Mouse (Mus musculus): ENCODE data around the gene Cox17.
"Not testable (repeated sequence)": the region's sequence is repeated elsewhere in the genome, so short reads cannot be mapped to it uniquely, and the experiment has no call there.

Gene Cox17

DNA sequence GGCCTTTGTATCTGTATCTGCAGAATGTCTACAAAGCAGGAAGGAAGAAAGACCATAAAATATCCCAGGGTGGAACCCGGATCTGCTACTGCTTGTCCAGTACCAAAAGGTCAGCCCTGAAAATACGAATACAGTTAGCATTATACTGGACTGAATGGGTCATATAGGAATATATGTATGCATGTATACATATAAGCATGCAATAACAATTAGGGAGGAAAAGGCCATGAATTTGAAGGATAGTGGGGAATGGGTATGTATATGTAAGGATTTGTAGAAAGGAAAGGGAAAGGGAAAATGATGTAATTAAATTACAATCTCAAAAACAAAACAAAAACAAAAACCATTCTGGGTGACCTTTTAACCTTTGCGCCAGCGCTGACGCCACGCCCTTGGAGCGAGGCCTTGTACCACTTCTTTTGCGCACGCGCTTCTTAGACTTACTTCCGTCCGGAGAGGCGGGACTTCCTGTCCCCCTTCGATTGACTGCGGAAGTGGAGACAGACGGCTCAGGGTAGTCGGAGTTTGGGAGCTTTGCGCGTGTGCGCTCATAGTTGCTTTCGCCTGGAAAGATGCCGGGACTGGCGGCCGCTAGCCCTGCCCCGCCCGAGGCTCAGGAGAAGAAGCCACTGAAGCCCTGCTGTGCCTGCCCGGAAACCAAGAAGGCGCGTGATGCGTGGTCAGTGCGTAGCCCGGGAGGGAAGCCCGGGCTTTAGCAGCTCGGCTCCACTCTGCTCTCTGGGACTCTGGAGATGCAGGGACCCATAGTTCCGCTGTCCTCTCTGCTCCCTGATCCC is at the start of gene Cox17, which contains the start of gene Gm21987:
Gene Cox17 (plus strand): TSS at position 463 of the 797 bp plus-strand sequence.
Gene Gm21987 (plus strand): TSS at position 512 of the 797 bp plus-strand sequence.
- peak; percentile 97 for DNase-seq (ENCODE audit: low read depth, low spot score)

DNA sequence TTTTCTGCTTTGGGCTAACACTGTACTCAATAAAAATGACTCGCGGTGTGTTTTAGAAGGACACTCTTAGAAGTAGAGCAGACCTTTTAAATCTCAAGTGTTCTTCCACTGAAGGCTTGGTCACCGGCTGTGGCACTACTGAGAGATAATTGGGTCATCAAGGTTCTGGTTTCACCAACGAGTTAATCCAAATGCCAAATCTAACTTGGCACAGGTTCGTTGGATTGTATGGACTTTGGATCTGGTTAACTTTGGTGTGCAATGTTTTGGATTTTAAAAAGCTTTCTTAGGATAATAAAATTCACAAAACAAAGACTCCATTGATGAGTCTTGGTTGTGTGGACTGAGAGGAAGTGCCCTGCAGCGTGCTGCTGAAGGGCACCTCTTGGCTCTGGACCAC is 48.4 kb upstream of the Cox17 start:
- no peak for DNase-seq (ENCODE audit: low read depth, low spot score)

DNA sequence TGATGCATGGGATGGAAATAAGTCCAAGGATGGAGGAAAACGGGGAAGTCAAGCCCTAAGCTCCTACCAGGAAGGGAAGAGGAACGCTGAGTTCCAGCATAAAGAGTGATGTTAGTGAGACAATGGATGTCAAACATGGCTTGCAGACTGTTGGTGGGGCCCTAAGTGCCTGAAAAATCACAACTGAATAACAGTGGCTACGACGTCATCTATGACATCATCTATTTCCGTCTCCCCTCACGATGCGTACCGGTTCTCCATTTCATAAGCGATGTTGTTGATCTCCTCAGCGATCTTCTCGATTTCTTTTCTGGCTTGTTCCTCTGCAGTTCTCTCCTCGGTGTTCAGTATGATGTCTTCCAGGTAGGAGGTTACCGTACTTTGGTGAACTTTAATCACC is 44.4 kb upstream of the Cox17 start:
- no peak for DNase-seq (ENCODE audit: low read depth, low spot score)

DNA sequence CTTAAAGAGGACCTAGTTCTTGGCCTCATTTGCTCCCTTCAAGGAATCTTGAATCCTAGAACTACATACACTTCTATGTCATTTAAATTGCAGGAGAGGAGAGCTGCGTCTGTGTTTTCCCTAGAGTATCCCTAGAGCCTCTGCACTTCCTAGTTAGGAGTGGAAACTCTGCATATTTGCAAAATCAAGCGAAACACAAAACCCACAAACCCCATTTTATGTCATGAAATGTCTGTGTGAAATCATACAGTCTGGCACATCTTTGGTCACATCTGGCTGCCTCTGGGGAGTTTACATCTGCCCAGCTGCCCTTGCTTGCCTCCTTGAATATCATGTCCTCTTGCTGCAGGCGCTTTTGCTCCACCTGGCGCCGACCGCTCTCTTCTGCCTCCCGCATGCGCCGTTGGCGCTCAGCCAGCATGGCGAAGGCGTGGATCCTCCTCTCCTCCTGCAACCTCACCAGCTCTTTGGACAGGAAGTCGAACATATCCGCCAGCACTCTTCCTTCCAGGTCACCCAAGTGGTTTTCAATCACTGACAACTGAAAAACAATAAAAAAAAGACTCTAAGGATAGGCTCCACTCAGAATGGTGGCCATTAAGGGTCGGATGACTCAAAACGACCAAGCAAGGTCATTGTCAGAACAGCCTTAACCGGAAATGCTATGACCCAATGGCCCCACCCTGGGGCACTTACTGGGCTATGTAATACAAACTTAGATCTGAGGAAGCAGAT is 42.2 kb upstream of the Cox17 start:
- DNase-seq (ENCODE audit: low read depth, low spot score), result peak; percentile 92

DNA sequence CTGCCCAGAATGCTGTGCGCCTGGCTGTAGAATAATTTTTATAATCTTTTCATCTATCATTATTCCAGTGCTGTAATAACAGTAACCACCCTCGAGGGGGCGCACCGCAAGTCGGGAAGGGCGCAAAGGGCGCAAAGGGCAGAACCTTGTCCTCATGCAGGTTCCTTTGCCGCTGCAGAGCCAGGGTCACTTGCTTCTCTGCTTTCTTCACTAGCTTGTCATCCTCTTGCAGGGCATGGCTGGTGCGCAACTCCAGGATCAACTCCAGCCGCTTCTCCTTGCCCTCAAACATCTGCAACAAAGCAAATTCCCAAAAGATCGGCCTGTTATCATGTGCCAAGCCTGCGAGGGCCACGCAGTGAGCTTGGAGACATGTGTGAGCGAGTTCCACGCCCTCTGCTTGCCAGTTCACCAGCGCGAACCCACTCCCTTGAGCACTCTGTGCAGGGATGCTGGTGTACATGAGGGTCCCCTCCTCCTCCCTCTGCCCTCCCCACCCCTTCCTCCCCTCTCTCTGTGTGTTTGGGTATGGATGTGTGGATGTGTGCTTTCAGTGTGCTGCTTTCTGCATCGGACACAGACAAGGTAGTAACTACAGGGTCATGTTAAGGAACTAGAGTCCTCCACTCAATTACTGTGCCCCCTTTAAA is 40.1 kb upstream of the Cox17 start:
- peak; percentile 79 for DNase-seq (ENCODE audit: low read depth, low spot score)

DNA sequence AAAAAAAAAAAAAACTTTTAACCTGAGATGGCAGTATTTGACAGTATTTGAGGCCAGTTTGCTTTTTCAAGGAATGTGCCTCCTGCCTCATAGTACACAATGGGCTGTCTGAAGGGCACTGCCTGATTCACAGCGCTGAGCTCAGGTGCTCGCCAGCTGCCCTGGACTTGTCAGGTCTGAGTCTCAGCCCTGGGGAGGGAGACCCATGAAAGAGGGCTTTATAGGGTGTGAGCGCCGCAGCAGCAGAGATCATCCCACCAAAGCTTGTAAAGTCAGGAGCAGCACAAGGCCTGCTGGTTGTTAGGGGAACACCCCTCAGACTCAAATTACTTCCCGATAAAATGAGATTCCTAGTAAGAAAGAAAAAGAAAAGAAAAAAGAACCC is 39.6 kb upstream of the Cox17 start:
- DNase-seq (ENCODE audit: low read depth, low spot score), result no peak

DNA sequence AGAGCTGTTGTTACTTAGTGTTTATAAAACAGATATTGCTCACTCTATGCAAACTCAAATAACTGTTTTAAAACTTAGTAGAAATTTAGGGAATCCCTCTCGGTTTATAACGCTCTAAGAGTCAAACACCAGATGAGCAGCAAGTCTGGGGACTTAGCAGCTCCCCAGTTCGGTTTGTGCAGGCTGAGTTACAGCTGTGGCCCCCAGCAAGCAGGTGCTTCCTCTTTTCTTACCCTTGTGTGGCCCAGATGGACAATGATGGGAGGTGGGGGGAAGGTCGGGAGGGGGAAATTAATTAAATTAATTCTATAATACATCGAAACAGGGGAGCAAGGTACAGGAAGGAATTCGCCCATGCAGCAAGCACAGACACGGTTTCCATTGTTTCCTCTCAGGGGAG is 39.1 kb upstream of the Cox17 start:
- no peak for DNase-seq (ENCODE audit: low read depth, low spot score)

DNA sequence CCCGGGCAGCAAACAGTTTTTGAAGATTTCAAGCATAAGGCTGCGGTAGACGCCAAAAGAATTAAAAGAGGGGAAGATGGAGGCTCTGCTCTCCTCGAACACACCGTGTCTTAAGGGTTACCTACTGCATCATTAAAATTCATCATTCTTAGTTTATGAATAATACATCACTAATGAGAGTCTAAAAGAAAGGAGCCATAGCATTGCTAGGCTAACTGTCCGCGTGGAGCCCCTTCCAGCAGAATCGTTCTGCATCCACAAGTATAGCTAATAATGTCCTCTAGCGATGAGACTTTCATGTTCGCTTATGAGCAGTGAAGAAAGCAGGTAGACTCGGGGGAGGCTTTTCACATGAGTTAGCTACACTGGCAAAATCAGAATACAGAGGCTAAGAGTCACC is 38.6 kb upstream of the Cox17 start:
- no peak for DNase-seq (ENCODE audit: low read depth, low spot score)

DNA sequence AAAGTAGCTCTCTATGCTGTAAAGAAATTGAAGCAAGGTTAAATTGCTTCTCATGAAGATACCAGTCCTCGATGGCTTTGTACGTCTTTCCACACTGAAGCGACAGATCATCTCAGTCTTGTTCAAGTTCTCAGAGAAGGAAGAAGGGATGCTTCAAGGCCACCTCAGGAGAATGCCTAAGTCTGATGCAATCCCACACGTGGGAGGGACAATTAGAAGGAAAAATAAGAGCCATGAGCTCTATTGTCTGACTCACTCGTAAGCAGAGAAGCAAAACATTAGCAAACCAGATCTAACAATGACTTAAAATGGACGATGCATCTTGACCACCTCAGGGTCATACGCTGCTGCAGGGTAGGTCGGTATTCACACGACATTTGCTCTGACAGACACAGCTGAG is 28.3 kb upstream of the Cox17 start:
- DNase-seq (ENCODE audit: low read depth, low spot score), result no peak

DNA sequence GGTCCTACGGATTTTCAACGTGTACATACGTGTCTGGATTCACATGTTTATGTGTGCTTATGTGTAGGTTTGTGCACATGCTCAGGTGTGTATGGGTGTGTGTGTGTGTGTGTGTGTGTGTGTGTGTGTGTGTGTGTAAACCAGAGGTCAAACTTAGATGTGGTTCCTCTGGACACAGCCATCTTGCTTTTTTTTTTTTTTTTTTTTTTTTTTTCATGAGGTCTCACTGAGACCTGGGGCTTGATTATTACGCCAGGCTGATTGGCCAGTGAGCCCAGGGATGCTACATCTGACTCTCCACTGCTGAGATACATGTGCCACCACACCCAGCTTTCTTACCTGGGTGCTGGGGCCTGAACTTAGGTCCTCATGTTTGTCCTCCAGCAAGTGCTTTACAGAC is 27.7 kb upstream of the Cox17 start:
- no peak for DNase-seq (ENCODE audit: low read depth, low spot score)

DNA sequence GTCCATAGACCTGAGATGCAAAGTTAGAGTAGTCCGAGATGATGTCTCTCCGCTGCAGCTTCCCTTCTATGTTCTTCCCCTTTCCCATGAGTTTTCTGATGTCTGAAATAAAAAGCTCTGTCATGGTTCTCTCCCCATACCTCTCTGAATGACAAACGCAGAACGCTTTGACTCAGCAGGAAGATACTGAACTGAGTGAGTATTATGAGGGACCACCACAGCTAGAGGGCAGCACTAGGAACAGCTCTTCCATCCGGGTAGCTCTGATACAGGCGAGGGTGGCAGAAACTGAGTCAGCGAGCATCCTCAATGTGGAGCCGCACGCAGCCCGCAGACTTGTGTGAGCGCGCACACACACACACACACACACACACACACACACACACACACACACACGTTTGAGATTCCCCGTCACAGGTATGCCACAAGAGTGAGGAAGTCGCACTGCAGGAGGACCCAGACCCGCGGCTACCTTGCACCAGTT is 25.3 kb upstream of the Cox17 start:
- peak; percentile 88 for DNase-seq (ENCODE audit: low read depth, low spot score)

DNA sequence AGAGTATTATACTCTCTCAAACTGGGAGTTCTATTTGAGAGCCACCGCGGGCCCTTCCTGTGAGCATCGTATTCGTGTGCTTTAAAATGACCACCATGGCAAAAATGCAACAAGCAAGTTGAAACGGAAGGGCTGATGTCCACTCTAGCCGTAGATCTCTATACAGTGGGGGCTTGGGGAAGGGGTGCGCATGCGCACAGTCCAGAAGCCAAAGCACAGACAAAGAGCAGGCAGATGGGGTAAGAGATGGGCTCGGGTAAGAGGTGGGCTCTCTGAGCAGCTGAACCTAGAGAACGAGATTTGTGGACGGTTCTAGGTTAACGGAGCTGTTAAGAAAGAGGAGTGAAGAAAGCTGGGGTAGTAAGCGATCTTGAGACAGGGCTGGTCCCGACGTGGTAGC is 22.5 kb upstream of the Cox17 start:
- DNase-seq (ENCODE audit: low read depth, low spot score), result peak; percentile 53

DNA sequence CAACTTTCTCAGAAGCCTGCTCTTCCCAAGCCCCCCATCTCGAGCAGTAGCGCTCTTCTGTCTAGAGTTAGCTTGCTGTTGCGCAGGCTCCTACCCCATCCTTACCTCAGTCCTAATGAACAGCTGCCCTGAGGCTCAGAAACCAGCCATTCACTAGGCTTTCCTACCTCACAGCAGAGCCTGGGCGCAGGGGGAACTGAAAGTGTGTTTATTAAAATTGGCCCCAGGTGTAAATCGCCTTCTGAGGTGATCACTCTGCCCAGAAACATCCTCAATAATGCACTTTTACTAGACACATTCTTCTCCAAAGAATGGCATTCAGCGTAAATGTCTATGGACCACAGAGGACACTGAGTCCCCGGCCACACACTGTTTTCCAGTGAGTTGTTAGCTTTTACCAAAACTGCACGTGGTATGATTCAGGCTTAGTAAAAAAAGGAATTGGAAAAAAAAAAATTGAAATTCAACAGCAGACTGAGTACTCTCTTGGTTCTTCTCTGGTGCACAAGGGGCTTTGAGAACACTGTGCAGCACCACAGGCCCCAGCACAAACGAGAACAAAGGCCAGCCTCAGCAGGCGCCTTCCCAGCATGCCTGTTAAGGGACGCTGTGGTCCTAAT is 19.9 kb upstream of the Cox17 start:
- DNase-seq (ENCODE audit: low read depth, low spot score), result no peak

DNA sequence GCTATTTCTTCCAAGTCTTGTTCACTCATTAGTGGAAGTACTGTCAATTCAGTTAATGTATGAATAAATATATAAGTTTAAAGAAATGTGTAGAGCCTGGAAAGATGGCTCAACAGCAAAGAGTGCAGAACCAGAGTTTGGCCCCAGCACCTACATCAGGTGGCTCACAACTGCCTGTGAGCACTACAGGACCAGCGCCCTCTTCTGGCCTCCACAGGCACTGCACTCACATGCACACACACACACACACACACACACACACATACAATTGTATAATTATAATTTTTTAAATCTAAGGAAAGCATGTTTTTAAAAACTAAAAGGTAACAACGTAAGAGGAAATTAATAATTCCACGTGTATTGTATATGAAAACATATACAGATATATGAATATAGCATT is 17.5 kb upstream of the Cox17 start:
- DNase-seq (ENCODE audit: low read depth, low spot score), result no peak

DNA sequence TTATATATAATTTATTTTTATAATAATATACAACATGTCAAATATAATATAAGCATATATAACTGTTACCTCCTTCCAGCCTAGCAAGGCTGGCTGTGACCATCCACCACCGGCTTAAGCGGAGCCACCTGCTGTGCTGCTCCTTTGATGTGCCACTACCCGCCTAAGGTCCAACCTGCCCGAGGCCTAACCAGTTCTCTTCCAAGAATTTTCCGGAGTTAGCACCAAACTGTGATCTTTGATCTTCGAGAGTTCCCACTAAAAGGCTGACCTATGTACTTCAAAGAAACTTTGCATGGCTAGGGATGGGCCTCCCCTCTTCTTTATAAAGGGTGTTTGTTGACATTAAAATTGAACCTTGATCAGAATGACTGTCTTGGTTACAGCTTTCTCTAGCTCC is 12.4 kb upstream of the Cox17 start:
- DNase-seq (ENCODE audit: low read depth, low spot score), result peak; percentile 88

DNA sequence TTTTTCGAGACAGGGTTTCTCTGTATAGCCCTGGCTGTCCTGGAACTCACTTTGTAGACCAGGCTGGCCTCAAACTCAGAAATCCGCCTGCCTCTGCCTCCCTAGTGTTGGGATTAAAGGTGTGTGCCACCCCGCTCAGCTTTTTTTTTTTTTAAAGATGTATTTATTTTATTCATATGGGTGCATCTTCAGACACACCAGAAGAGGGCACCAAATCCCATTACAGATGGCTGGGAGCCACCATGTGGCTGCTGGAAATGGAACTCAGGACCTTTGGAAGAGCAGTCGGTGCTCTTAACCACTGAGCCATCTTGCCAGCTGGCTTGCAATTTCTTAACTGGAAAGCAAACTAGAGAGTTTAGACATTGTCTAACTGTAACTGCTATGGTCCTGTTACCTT is 8.7 kb upstream of the Cox17 start:
- not testable (repeated sequence) for DNase-seq (ENCODE audit: low read depth, low spot score)

DNA sequence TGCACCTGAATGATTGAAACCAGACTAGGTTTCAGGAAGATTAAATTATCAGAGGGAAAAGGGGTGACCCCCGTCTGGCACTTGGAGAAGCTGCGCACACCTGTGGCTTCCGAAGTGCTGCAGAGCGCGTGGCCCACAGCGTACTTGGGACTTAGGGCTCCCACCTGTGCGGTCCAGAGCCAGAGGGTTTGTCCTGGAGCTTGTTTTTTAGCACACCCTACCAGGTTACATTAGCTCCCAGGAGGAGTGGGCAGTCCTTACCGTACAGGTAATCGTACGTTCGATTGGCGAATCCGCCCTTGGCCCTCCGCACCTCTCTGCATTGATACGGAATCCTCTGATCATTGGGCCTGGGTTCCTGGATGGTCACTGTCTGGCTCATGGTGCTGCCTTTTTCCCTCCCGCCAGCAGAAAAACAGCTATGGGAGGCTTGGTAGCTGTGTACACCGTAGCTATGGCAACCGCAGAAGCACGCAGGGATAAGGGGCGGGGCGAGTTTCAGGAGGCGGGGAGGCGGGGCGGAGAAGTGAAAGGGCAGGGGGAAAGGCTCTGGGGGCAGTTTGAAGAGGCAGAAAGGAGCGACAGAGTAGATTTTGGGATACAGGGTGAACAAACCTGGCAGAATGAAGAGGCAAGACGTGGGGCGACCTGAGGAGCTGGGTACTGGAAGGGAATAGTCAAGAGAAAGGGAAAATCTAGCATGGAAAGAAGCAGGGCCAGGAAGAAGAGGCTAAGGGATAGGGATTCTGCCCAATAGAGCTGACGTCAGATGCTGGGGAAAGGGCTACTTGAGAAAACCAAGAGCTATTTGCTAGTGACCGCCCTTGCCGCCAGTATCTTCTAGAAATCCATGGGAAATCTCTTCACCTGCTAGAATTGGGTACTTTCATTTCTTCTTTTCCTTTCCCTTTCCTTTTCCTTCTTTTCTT is 5.1 kb upstream of the Cox17 start, which contains the start of gene Maats1:
Gene Maats1 (minus strand): TSS at position 748 of the 929 bp plus-strand sequence.
- DNase-seq (ENCODE audit: low read depth, low spot score), result peak; percentile 95

DNA sequence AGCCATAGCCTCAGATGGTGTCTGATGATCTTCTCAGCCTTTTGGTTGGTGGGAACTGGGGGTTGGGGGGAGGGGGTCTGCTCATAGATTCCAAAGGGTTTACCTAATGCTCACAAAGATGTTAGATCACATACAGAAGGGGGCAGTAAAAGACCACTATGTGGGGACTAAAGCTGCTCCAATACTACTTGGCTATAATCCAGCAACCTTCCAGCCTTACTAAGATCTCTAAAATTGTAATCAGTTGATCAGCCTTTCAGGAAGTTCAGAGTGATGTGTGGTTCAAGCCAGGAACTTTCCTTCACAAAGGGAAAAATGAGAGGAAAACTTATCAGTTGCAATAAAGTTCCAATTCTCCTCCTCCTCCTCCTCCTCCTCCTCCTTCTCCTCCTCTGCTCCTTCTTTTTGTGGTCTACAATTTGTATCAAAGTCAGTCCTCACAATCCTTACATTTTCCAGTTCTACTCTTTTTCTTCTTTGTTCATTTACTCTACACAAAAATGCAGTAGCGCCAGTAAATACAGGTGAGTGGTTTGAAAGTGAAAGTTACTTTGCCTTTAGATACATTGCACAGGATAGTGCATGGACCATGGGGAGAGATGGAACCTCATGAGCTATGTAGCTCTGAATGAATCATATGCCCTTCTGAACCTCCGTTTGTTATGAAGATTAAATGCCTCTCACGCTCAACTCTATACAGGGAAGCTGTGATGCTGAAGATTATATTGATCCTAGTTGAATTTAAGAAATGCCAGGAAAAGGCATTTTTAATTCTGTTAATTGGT is 1.7 kb upstream of the Cox17 start:
- DNase-seq (ENCODE audit: low read depth, low spot score), result peak; percentile 72

DNA sequence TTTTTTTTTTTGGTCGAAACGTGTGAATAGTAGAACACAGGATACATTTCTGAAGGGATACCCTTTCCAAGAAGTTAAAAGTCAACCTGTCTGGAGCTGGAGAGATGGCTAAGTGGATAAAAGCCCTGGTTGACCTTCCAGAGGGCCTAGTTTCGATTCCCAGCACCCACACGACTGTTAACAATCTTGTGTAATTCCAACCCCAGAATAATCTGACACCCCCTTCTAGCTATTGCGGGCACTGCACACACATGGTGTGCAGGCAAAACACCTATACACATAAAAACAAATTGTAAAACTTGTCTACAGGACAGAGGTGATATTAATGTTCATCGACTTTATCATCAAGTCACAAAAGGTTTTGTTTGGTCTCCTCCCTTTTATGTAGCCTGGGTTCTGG is 797 bp downstream of the Cox17 start:
- DNase-seq (ENCODE audit: low read depth, low spot score), result no peak

DNA sequence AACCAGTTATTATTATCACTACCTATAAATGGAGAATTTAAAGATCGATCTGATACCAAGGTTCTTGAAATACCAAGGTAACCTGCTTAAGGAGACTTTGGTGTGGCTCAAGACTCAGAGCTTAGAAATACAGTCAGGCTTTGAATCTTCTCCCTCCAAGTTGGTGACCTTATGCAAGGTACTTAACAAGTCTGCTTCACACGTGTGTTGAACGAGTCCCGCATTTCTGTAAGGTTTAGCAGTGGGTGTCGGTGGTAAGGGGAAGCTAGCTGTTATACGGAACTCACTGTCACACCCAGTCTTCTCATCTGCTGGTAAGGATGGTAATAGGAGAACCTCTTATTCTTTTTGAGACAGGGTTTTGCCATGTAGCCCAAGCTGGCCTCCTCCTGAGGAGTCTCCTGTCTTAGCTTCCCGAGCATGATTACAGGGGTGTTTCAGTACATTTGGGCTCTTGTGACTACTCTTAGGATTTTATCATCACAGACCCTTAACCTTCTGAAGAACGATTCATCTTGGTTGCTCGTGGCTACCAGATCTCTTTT is 1.5 kb downstream of the Cox17 start:
- DNase-seq (ENCODE audit: low read depth, low spot score), result no peak

Measured in ZHBTc4 (cell line).